Mouse (Mus musculus): ENCODE results near the gene Il11. TPM values are rescaled to one million over a fixed set of nuclear protein-coding genes. Genes with fewer than 3 reads are reported as not detected.

Il11 gene
- polyA plus RNA-seq, 1 experiment from 2014 or later, result 1.6 TPM

- no peaks in the 10 kb centered on the region; the same call in 1 of the 2 replicates for H3K36me3 ChIP-seq (replicated peaks)
- H3K9me3 ChIP-seq, result no peaks in the 10 kb centered on the region
- H3K27ac ChIP-seq, result no peak overlapping the region
- H3K9ac ChIP-seq, result no peak overlapping the region
- WGBS, result 76% methylated on average over 9 of the region's 9 CpGs
- H3K4me2 ChIP-seq, result no peak overlapping the region
- H3K4me3 ChIP-seq, result no peak overlapping the region
- H3K27me3 ChIP-seq (replicated peaks), result no peaks in the 10 kb centered on the region
- peaks cover 17% of the 10 kb centered on the region for H3K4me1 ChIP-seq
- no peak for ATAC-seq (replicated peaks)
Measured at GRCm38 (mm10) chr7:4747156-4747899, 35.3 kb downstream of the Il11 start.

- H3K27me3 ChIP-seq (replicated peaks), result no peaks in the 10 kb centered on the region
- no peak overlapping the region for H3K4me3 ChIP-seq
- 81% methylated on average over 22 of the region's 22 CpGs for WGBS
- no peak; the same call in 1 of the 2 replicates for ATAC-seq (replicated peaks)
- H3K4me1 ChIP-seq, result peaks cover 19% of the 10 kb centered on the region
- no peak overlapping the region for H3K9ac ChIP-seq
- no peaks in the 10 kb centered on the region for H3K9me3 ChIP-seq
- no peak overlapping the region for H3K4me2 ChIP-seq
- no peak overlapping the region for H3K27ac ChIP-seq
- H3K36me3 ChIP-seq (replicated peaks), result no peaks in the 10 kb centered on the region; the same call in 1 of the 2 replicates
Measured at GRCm38 (mm10) chr7:4746326-4746980, 36.2 kb downstream of the Il11 start.

GRCm38 (mm10) chr7:4744886-4745285, 37.8 kb downstream of the Il11 start:
- no peaks in the 10 kb centered on the region; the same call in 1 of the 2 replicates for H3K36me3 ChIP-seq (replicated peaks)
- H3K4me3 ChIP-seq, result no peak overlapping the region
- ATAC-seq (replicated peaks), result no peak
- no peak overlapping the region for H3K4me2 ChIP-seq
- no peaks in the 10 kb centered on the region for H3K9me3 ChIP-seq
- WGBS, result 96% methylated on average over 6 of the region's 6 CpGs
- no peaks in the 10 kb centered on the region for H3K27me3 ChIP-seq (replicated peaks)
- no peak overlapping the region for H3K27ac ChIP-seq
- peaks cover 26% of the 10 kb centered on the region for H3K4me1 ChIP-seq
- no peak overlapping the region for H3K9ac ChIP-seq

GRCm38 (mm10) chr7:4743354-4743753, 39.3 kb downstream of the Il11 start:
- WGBS, result 74% methylated on average over 2 of the region's 2 CpGs
- H3K9ac ChIP-seq, result no peak overlapping the region
- no peak overlapping the region for H3K4me2 ChIP-seq
- no peaks in the 10 kb centered on the region for H3K9me3 ChIP-seq
- H3K36me3 ChIP-seq (replicated peaks), result no peaks in the 10 kb centered on the region; the same call in 1 of the 2 replicates
- no peak overlapping the region for H3K4me3 ChIP-seq
- no peak overlapping the region for H3K27ac ChIP-seq
- H3K27me3 ChIP-seq (replicated peaks), result no peaks in the 10 kb centered on the region
- peaks cover 36% of the 10 kb centered on the region for H3K4me1 ChIP-seq
- ATAC-seq (replicated peaks), result no peak

GRCm38 (mm10) chr7:4742482-4742819, 40.2 kb downstream of the Il11 start:
- no peaks in the 10 kb centered on the region for H3K9me3 ChIP-seq
- no peak overlapping the region for H3K4me3 ChIP-seq
- peaks cover 37% of the 10 kb centered on the region for H3K4me1 ChIP-seq
- WGBS, result 82% methylated on average over 6 of the region's 6 CpGs
- 0 out of 2 replicates have a peak overlapping the region, but pooled peaks have one; percentile 10 for H3K9ac ChIP-seq
- no peaks in the 10 kb centered on the region; the same call in 1 of the 2 replicates for H3K36me3 ChIP-seq (replicated peaks)
- no peaks in the 10 kb centered on the region for H3K27me3 ChIP-seq (replicated peaks)
- no peak overlapping the region for H3K27ac ChIP-seq
- no peak for ATAC-seq (replicated peaks)
- H3K4me2 ChIP-seq, result peak overlapping the region; percentile 84; the same call in 1 of the 2 replicates

GRCm38 (mm10) chr7:4741672-4742481, 40.8 kb downstream of the Il11 start:
- peak overlapping the region; percentile 78 for H3K9ac ChIP-seq
- no peak for ATAC-seq (replicated peaks)
- peaks cover 37% of the 10 kb centered on the region for H3K4me1 ChIP-seq
- H3K36me3 ChIP-seq (replicated peaks), result no peaks in the 10 kb centered on the region; the same call in 1 of the 2 replicates
- peak overlapping the region; percentile 69 for H3K4me3 ChIP-seq
- H3K4me2 ChIP-seq, result peak overlapping the region; percentile 84
- 76% methylated on average over 21 of the region's 21 CpGs for WGBS
- H3K27ac ChIP-seq, result peak overlapping the region; percentile 94
- no peaks in the 10 kb centered on the region for H3K27me3 ChIP-seq (replicated peaks)
- H3K9me3 ChIP-seq, result no peaks in the 10 kb centered on the region

GRCm38 (mm10) chr7:4741151-4741550, 41.5 kb downstream of the Il11 start:
- no peaks in the 10 kb centered on the region for H3K36me3 ChIP-seq (replicated peaks)
- H3K27me3 ChIP-seq (replicated peaks), result no peaks in the 10 kb centered on the region
- H3K4me2 ChIP-seq, result peak overlapping the region; percentile 84
- H3K9ac ChIP-seq, result peak overlapping the region; percentile 78
- no peak for ATAC-seq (replicated peaks)
- H3K4me3 ChIP-seq, result peak overlapping the region; percentile 69
- H3K9me3 ChIP-seq, result no peaks in the 10 kb centered on the region
- 5% methylated on average over 4 of the region's 4 CpGs for WGBS
- peak overlapping the region; percentile 94 for H3K27ac ChIP-seq
- peaks cover 37% of the 10 kb centered on the region for H3K4me1 ChIP-seq

GRCm38 (mm10) chr7:4740309-4740727, 42.3 kb downstream of the Il11 start:
- Histone ChIP-seq H3K4me2 (peak overlapping the region; percentile 84), H3K36me3 (replicated peaks) (no peaks in the 10 kb centered on the region), H3K27me3 (replicated peaks) (no peaks in the 10 kb centered on the region), H3K4me1 (peaks cover 37% of the 10 kb centered on the region), H3K9ac (peak overlapping the region; percentile 78), H3K9me3 (no peaks in the 10 kb centered on the region), H3K4me3 (peak overlapping the region; percentile 69), H3K27ac (peak overlapping the region; percentile 94)
- 1% methylated on average over 14 of the region's 14 CpGs for WGBS
- peak; percentile 54 for ATAC-seq (replicated peaks)

GRCm38 (mm10) chr7:4739544-4740275, 42.9 kb downstream of the Il11 start, which contains the start of gene Kmt5c:
TSS of gene Kmt5c (plus strand) at chr7:4740115.
- Histone ChIP-seq H3K36me3 (replicated peaks) (no peaks in the 10 kb centered on the region), H3K9me3 (no peaks in the 10 kb centered on the region), H3K9ac (peak within 1 kb of the TSS; percentile 78), H3K4me3 (peak within 1 kb of the TSS; percentile 69), H3K27me3 (replicated peaks) (no peaks in the 10 kb centered on the region), H3K4me1 (peaks cover 37% of the 10 kb centered on the region), H3K4me2 (peak within 1 kb of the TSS; percentile 84), H3K27ac (peak within 1 kb of the TSS; percentile 94)
- ATAC-seq (replicated peaks), result peak; percentile 98
- WGBS, result under 1% methylated on average over 40 of the region's 44 CpGs

- ATAC-seq (replicated peaks), result no peak
- WGBS, result 40% methylated on average over 10 of the region's 10 CpGs
- peak overlapping the region; percentile 53 for H3K4me2 ChIP-seq
- H3K27me3 ChIP-seq (replicated peaks), result no peaks in the 10 kb centered on the region
- H3K9me3 ChIP-seq, result no peaks in the 10 kb centered on the region
- peak overlapping the region; percentile 69 for H3K4me3 ChIP-seq
- peak overlapping the region; percentile 12; the same call in 1 of the 2 replicates for H3K9ac ChIP-seq
- peak overlapping the region; percentile 81 for H3K27ac ChIP-seq
- H3K36me3 ChIP-seq (replicated peaks), result no peaks in the 10 kb centered on the region
- H3K4me1 ChIP-seq, result peaks cover 37% of the 10 kb centered on the region
Measured at GRCm38 (mm10) chr7:4739041-4739543, 43.6 kb downstream of the Il11 start.

GRCm38 (mm10) chr7:4732968-4733392, 49.7 kb downstream of the Il11 start:
- ATAC-seq (replicated peaks), result no peak
- H3K27ac ChIP-seq, result no peak overlapping the region
- H3K9me3 ChIP-seq, result no peaks in the 10 kb centered on the region
- no peak overlapping the region for H3K4me3 ChIP-seq
- no peaks in the 10 kb centered on the region for H3K27me3 ChIP-seq (replicated peaks)
- no peaks in the 10 kb centered on the region for H3K36me3 ChIP-seq (replicated peaks)
- 76% methylated on average over 6 of the region's 6 CpGs for WGBS
- no peak overlapping the region for H3K9ac ChIP-seq
- H3K4me2 ChIP-seq, result no peak overlapping the region
- H3K4me1 ChIP-seq, result no peaks in the 10 kb centered on the region

All from midbrain, embryonic 15.5 days (tissue).